Mouse (Mus musculus) thymus, adult 2 months (tissue): Measurements from ENCODE around the gene Ropn1l.

Experiments
- CTCF ChIP-seq: fragments of 200-500 bp; IDR thresholded peaks from 2 replicates; pipeline ENCODE4 v1.5.1; 2012; ENCODE audit warnings: mild to moderate bottlenecking, control low read depth, low read length, moderate library complexity, borderline replicate concordance; ENCODE audit not compliant: control insufficient read depth, poor library complexity, insufficient read depth; ENCODE audit errors: extremely low read depth
- POLR2A ChIP-seq: fragments of 200-500 bp; IDR thresholded peaks from 2 replicates; pipeline ENCODE4 v1.6.1; 2012; ENCODE audit warnings: mild to moderate bottlenecking, low read length, control low read depth, moderate library complexity; ENCODE audit not compliant: control insufficient read depth, poor library complexity, insufficient read depth; ENCODE audit errors: extremely low read depth

- TF ChIP-seq CTCF (no peak), POLR2A (no peak)
These were observed 24.1 kb downstream of the Ropn1l start for GRCm38 (mm10) chr15:31429429-31429828.
